Mouse (Mus musculus) lung, embryonic 14.5 days (tissue): ENCODE measurements around the gene Arhgap21. TPM values are rescaled to one million over a fixed set of nuclear protein-coding genes. Genes with fewer than 3 reads are reported as not detected.

ENCODE experiments used
- ATAC-seq: fragments of 200-750 bp; cut with Nextera tagmentation; 2 replicates; pipeline ENCODE4 v1.8.0; 2017; ENCODE audit warnings: mild to moderate bottlenecking, moderate TSS enrichment, moderate library complexity; ENCODE audit not compliant: insufficient read depth
- DNase-seq: peaks from one replicate; pipeline ENCODE4 v3.0.0-alpha.2; 2015
- H3K27ac ChIP-seq: fragments of 300-500 bp; sonication (generic); 2 replicates; pipeline ENCODE4 v1.5.1; 2014; ENCODE audit warnings: low read depth, mild to moderate bottlenecking, moderate library complexity
- H3K27me3 ChIP-seq: fragments of 300-500 bp; sonication (generic); 2 replicates; pipeline ENCODE4 v1.6.1; 2014; ENCODE audit warnings: low read length, control low read depth; ENCODE audit not compliant: insufficient read depth
- H3K36me3 ChIP-seq: fragments of 300-500 bp; sonication (generic); 2 replicates; pipeline ENCODE4 v1.6.1; 2014; ENCODE audit warnings: control low read depth; ENCODE audit not compliant: insufficient read depth
- H3K4me1 ChIP-seq: fragments of 300-500 bp; sonication (generic); 2 replicates; pipeline ENCODE4 v1.6.1; 2014; ENCODE audit warnings: antibody characterized with exemption, control low read depth; ENCODE audit not compliant: insufficient read depth
- H3K4me2 ChIP-seq: fragments of 300-500 bp; sonication (generic); 2 replicates; pipeline ENCODE4 v1.6.1; 2014; ENCODE audit warnings: mild to moderate bottlenecking
- H3K4me3 ChIP-seq: fragments of 300-500 bp; sonication (generic); 2 replicates; pipeline ENCODE4 v1.5.1; 2014; ENCODE audit warnings: low read depth, low read length
- H3K9ac ChIP-seq: fragments of 300-500 bp; sonication (generic); 2 replicates; pipeline ENCODE4 v1.6.1; 2014
- H3K9me3 ChIP-seq: fragments of 300-500 bp; sonication (generic); 2 replicates; pipeline ENCODE4 v1.6.1; 2016; ENCODE audit warnings: low read depth, low read length, control low read depth
- CTCF ChIP-seq: IDR thresholded peaks from 2 replicates; pipeline ENCODE4 v1.5.1; 2016; ENCODE audit warnings: antibody characterized with exemption, low read depth
- WGBS: fragments of 180-500 bp; shearing (Covaris S2); extraction: QIAGEN DNeasy Blood & Tissue Kit; methylation state at CpG from one replicate; pipeline ENCODE4 v1.1.7; 2014; 5-methylcytosine and 5-hydroxymethylcytosine counted together
- polyA plus RNA-seq: library from polyadenylated mRNA; unstranded; fragments of >200 nt; fragmentation: Nextera tagmentation; extraction: Ambion mirVana; gene quantifications from 2 replicates; pipeline ENCODE4 v1.2.1, GENCODE M21; 2014

Gene Arhgap21
- polyA plus RNA-seq, 1 experiment from 2014 or later: 22.1 TPM

- no peak for TF ChIP-seq CTCF
- Histone ChIP-seq H3K27me3 (no peaks in the 10 kb centered on the region), H3K4me3 (no peak overlapping the region), H3K4me1 (no peaks in the 10 kb centered on the region), H3K4me2 (no peak overlapping the region), H3K27ac (no peak overlapping the region), H3K9me3 (no peaks in the 10 kb centered on the region), H3K9ac (no peak overlapping the region), H3K36me3 (no peaks in the 10 kb centered on the region)
- ATAC-seq (no peak), DNase-seq (no peak)
- WGBS: 75% methylated on average over 5 of the region's 5 CpGs
Observed at GRCm38 (mm10) chr2:20896446-20896845, 72.2 kb downstream of the Arhgap21 start.

GRCm38 (mm10) chr2:20894100-20894690 is 74.5 kb downstream of the Arhgap21 start:
- Histone ChIP-seq H3K4me1 (no peaks in the 10 kb centered on the region), H3K4me3 (no peak overlapping the region), H3K36me3 (no peaks in the 10 kb centered on the region), H3K27ac (no peak overlapping the region), H3K27me3 (no peaks in the 10 kb centered on the region), H3K9ac (no peak overlapping the region), H3K9me3 (no peaks in the 10 kb centered on the region), H3K4me2 (no peak overlapping the region)
- WGBS: 33% methylated on average over 5 of the region's 5 CpGs
- peak; percentile 58 for TF ChIP-seq CTCF
- DNase-seq: peak; percentile 61
- ATAC-seq: peak; percentile 57; the same call in 1 of the 2 replicates

GRCm38 (mm10) chr2:20888751-20889150 is 79.9 kb downstream of the Arhgap21 start:
- Histone ChIP-seq H3K4me2 (no peak overlapping the region), H3K9me3 (no peaks in the 10 kb centered on the region), H3K36me3 (peaks cover 11% of the 10 kb centered on the region), H3K4me3 (no peak overlapping the region), H3K9ac (no peak overlapping the region), H3K27me3 (no peaks in the 10 kb centered on the region), H3K27ac (no peak overlapping the region), H3K4me1 (no peaks in the 10 kb centered on the region)
- no peak for DNase-seq
- ATAC-seq: no peak
- 54% methylated on average over 3 of the region's 3 CpGs for WGBS
- no peak for TF ChIP-seq CTCF

- Histone ChIP-seq H3K9ac (no peak overlapping the region), H3K27me3 (no peaks in the 10 kb centered on the region), H3K27ac (no peak overlapping the region), H3K4me3 (no peak overlapping the region), H3K4me2 (no peak overlapping the region), H3K4me1 (no peaks in the 10 kb centered on the region), H3K36me3 (peaks cover 46% of the 10 kb centered on the region), H3K9me3 (no peaks in the 10 kb centered on the region)
- DNase-seq: no peak
- WGBS: 77% methylated on average over 8 of the region's 8 CpGs
- no peak for TF ChIP-seq CTCF
- ATAC-seq: no peak
Observed at GRCm38 (mm10) chr2:20883288-20883687, 85.4 kb downstream of the Arhgap21 start.

GRCm38 (mm10) chr2:20879877-20880605 is 88.6 kb downstream of the Arhgap21 start:
- 77% methylated on average over 16 of the region's 16 CpGs for WGBS

GRCm38 (mm10) chr2:20874621-20875020 is 94.1 kb downstream of the Arhgap21 start:
- Histone ChIP-seq H3K36me3 (peaks cover 35% of the 10 kb centered on the region), H3K27ac (no peak overlapping the region), H3K4me2 (no peak overlapping the region), H3K9ac (no peak overlapping the region), H3K4me3 (no peak overlapping the region), H3K4me1 (no peaks in the 10 kb centered on the region), H3K9me3 (no peaks in the 10 kb centered on the region), H3K27me3 (no peaks in the 10 kb centered on the region)
- DNase-seq (no peak), ATAC-seq (no peak)
- no peak for TF ChIP-seq CTCF
- WGBS: 92% methylated on average over 5 of the region's 5 CpGs

More at GRCm38 (mm10) chr2:20879877-20880605, 88.6 kb downstream of the Arhgap21 start:
- Histone ChIP-seq H3K4me1 (no peaks in the 10 kb centered on the region), H3K9me3 (no peaks in the 10 kb centered on the region), H3K4me3 (no peak overlapping the region), H3K27ac (no peak overlapping the region), H3K9ac (no peak overlapping the region), H3K36me3 (peaks cover 45% of the 10 kb centered on the region), H3K4me2 (no peak overlapping the region), H3K27me3 (no peaks in the 10 kb centered on the region)
- DNase-seq (no peak), ATAC-seq (no peak)
- no peak for TF ChIP-seq CTCF

- Histone ChIP-seq H3K4me3 (no peak overlapping the region), H3K9ac (no peak overlapping the region), H3K36me3 (peaks cover 24% of the 10 kb centered on the region), H3K4me1 (no peaks in the 10 kb centered on the region), H3K9me3 (no peaks in the 10 kb centered on the region), H3K27ac (no peak overlapping the region), H3K27me3 (no peaks in the 10 kb centered on the region), H3K4me2 (no peak overlapping the region)
- DNase-seq (no peak), ATAC-seq (no peak)
- WGBS: 42% methylated on average over 2 of the region's 2 CpGs
- TF ChIP-seq CTCF: no peak
Observed at GRCm38 (mm10) chr2:20869212-20869965, 99.3 kb downstream of the Arhgap21 start.
